Mouse (Mus musculus) intestine, postnatal 0 days (tissue): ENCODE data around the gene Gpatch1. TPM values are rescaled to one million over a fixed set of nuclear protein-coding genes. Genes with fewer than 3 reads are reported as not detected.
"Not testable (repeated sequence)": the region's sequence is repeated elsewhere in the genome, so short reads cannot be mapped to it uniquely, and the experiment has no call there.

Experiments used
- ATAC-seq: fragments of 200-750 bp; cut with Nextera tagmentation; 2 replicates; pipeline ENCODE4 v1.8.0; 2017; ENCODE audit warnings: mild to moderate bottlenecking, moderate TSS enrichment, moderate library complexity
- H3K27ac ChIP-seq: fragments of 300-500 bp; sonication (generic); 2 replicates; pipeline ENCODE4 v1.5.1; 2014; ENCODE audit warnings: mild to moderate bottlenecking, low read depth, low read length, moderate library complexity
- H3K27me3 ChIP-seq: fragments of 300-500 bp; sonication (generic); replicated peaks from 2 replicates; pipeline ENCODE4 v1.6.1; 2014; ENCODE audit warnings: low read length, mixed read lengths; ENCODE audit not compliant: control insufficient read depth, insufficient read depth
- H3K36me3 ChIP-seq: fragments of 300-500 bp; sonication (generic); 2 replicates; pipeline ENCODE4 v1.6.1; 2014; ENCODE audit warnings: mild to moderate bottlenecking, moderate library complexity; ENCODE audit not compliant: control insufficient read depth, insufficient read depth
- H3K4me1 ChIP-seq: fragments of 300-500 bp; sonication (generic); replicated peaks from 2 replicates; pipeline ENCODE4 v1.6.1; 2014; ENCODE audit warnings: antibody characterized with exemption, low read length, mixed read lengths; ENCODE audit not compliant: control insufficient read depth, insufficient read depth
- H3K4me2 ChIP-seq: fragments of 300-500 bp; sonication (generic); replicated peaks from 2 replicates; pipeline ENCODE4 v1.6.1; 2014; ENCODE audit warnings: low read depth, mild to moderate bottlenecking, moderate library complexity
- H3K4me3 ChIP-seq: fragments of 300-500 bp; sonication (generic); 2 replicates; pipeline ENCODE4 v1.5.1; 2014; ENCODE audit warnings: low read depth, low read length
- H3K9ac ChIP-seq: fragments of 300-500 bp; sonication (generic); 2 replicates; pipeline ENCODE4 v1.6.1; 2014; ENCODE audit warnings: mild to moderate bottlenecking, low read depth, low read length
- H3K9me3 ChIP-seq: fragments of 300-500 bp; sonication (generic); 2 replicates; pipeline ENCODE4 v1.6.1; 2016; ENCODE audit warnings: mixed run types; ENCODE audit not compliant: control insufficient read depth
- CTCF ChIP-seq: sonication (generic); IDR thresholded peaks from 2 replicates; pipeline ENCODE4 v1.5.1; 2016; ENCODE audit warnings: low read depth, mild to moderate bottlenecking, control low read depth, antibody characterized with exemption, moderate library complexity
- WGBS: fragments of 180-500 bp; shearing (Covaris S2); extraction: QIAGEN DNeasy Blood & Tissue Kit; methylation state at CpG from one replicate; pipeline ENCODE4 v1.1.7; 2014; 5-methylcytosine and 5-hydroxymethylcytosine counted together
- polyA plus RNA-seq: library from polyadenylated mRNA; unstranded; fragments of >200 nt; fragmentation: Nextera tagmentation; extraction: Ambion mirVana; gene quantifications from 2 replicates; pipeline ENCODE4 v1.2.1, GENCODE M21; 2015

The Gpatch1 gene
- polyA plus RNA-seq, 1 experiment from 2014 or later = 8.6 TPM

DNA sequence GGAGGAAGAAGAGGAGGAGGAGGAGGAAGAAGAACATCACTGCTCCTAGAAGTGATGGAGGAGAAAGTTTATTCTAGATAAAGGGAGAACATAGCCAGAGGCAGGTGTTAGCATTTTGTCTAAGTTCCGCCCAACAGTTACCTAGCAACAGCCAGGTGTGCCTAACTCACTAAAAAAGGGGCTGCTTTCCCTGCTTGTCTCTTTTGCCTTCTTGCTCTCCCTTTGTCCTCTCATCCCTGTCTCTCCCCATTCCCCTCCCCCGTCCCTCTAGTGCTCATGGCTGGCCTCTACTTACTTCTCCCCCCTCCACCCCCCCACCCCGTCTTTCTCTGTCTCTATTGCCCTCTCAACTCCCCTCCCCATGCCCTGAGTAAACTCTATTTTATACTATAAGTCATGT, 3.9 kb upstream of the Gpatch1 start:
- WGBS = 49% methylated on average over 3 of the region's 3 CpGs
- Histone ChIP-seq H3K9ac (no peak overlapping the region), H3K27ac (no peak overlapping the region), H3K4me2 (no peak overlapping the region), H3K36me3 (no peaks in the 10 kb centered on the region), H3K27me3 (no peaks in the 10 kb centered on the region), H3K4me3 (no peak overlapping the region), H3K4me1 (no peaks in the 10 kb centered on the region; the same call in 1 of the 2 replicates), H3K9me3 (no peaks in the 10 kb centered on the region)
- no peak for ATAC-seq
- no peak for TF ChIP-seq CTCF

DNA sequence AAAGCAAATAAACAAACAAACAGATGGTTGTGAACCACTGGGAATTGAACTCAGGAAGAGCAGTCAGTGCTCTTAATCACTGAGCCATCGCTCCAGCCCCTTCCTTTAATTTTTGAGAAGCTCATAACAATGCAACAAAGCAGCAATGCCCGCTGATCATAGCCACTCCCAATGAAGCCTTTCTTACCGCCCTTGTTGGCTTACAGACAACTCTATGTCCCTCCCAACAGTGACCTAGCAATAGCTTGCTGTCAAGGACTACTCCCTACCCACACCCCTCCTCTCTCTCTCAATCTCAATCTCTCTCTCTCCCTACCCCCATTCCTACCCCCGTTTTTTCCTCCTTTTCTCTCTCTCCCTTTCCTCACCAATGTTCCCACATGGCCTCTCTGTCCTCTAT, 1.5 kb upstream of the Gpatch1 start:
- H3K9me3 ChIP-seq = no peaks in the 10 kb centered on the region
- 69% methylated on average over 4 of the region's 4 CpGs for WGBS
- no peaks in the 10 kb centered on the region for H3K27me3 ChIP-seq
- H3K4me2 ChIP-seq = no peak overlapping the region
- H3K4me1 ChIP-seq = no peaks in the 10 kb centered on the region; the same call in 1 of the 2 replicates
- H3K36me3 ChIP-seq = no peaks in the 10 kb centered on the region
- no peak overlapping the region for H3K27ac ChIP-seq
- no peak overlapping the region for H3K9ac ChIP-seq
- no peak for ATAC-seq
- no peak for TF ChIP-seq CTCF
- H3K4me3 ChIP-seq = no peak overlapping the region

GRCm38 (mm10) chr7:35319221-35319620, 981 bp upstream of the Gpatch1 start:
- H3K27ac ChIP-seq, H3K9me3 ChIP-seq, H3K9ac ChIP-seq, H3K4me3 ChIP-seq, H3K27me3 ChIP-seq, H3K4me2 ChIP-seq, H3K4me1 ChIP-seq, H3K36me3 ChIP-seq, ATAC-seq: not testable (repeated sequence)
- WGBS = 37% methylated on average over 3 of the region's 3 CpGs

GRCm38 (mm10) chr7:35314156-35314555, 4.1 kb downstream of the Gpatch1 start:
- H3K36me3 ChIP-seq = peaks cover 12% of the 10 kb centered on the region
- no peak overlapping the region for H3K4me3 ChIP-seq
- no peak overlapping the region for H3K27ac ChIP-seq
- H3K9ac ChIP-seq = no peak overlapping the region
- ATAC-seq = no peak
- H3K4me2 ChIP-seq = no peak overlapping the region
- no peaks in the 10 kb centered on the region for H3K9me3 ChIP-seq
- H3K27me3 ChIP-seq = no peaks in the 10 kb centered on the region
- TF ChIP-seq CTCF = no peak
- H3K4me1 ChIP-seq = no peaks in the 10 kb centered on the region; the same call in 1 of the 2 replicates

GRCm38 (mm10) chr7:35311214-35311613, 7.0 kb downstream of the Gpatch1 start:
- Histone ChIP-seq H3K9ac (no peak overlapping the region), H3K4me1 (no peaks in the 10 kb centered on the region), H3K27me3 (no peaks in the 10 kb centered on the region), H3K4me3 (no peak overlapping the region), H3K4me2 (no peak overlapping the region), H3K9me3 (no peaks in the 10 kb centered on the region), H3K36me3 (peaks cover 39% of the 10 kb centered on the region), H3K27ac (no peak overlapping the region)
- no peak for TF ChIP-seq CTCF
- ATAC-seq = peak; percentile 65
- WGBS = 58% methylated on average over 3 of the region's 3 CpGs

DNA sequence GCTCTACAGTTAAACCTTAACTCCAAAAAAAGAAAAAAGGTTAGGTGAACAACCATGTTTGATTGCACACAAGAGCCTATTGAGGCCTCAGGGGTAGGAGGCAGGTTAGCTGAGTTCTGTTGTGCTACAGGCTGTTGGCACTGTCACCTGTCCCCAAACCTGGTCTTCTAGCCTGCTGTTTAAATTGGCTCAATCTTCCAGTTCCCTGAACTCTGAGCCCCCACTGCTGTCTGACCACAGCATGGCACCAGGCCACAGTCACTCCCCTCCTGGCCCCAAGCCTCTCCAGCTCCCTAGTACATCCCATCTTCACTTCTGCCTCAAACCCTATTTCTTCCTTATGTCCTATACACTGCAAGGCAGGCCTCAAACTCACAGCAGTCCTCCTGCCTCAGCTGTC, 17.4 kb downstream of the Gpatch1 start:
- H3K9ac ChIP-seq = no peak overlapping the region
- H3K36me3 ChIP-seq = peaks cover 59% of the 10 kb centered on the region
- no peak for ATAC-seq
- no peak overlapping the region for H3K4me3 ChIP-seq
- H3K27ac ChIP-seq = no peak overlapping the region
- no peak for TF ChIP-seq CTCF
- H3K9me3 ChIP-seq = no peaks in the 10 kb centered on the region
- H3K27me3 ChIP-seq = no peaks in the 10 kb centered on the region
- no peak overlapping the region for H3K4me2 ChIP-seq
- no peaks in the 10 kb centered on the region for H3K4me1 ChIP-seq

- 64% methylated on average over 8 of the region's 8 CpGs for WGBS
- no peak overlapping the region for H3K4me2 ChIP-seq
Measured at GRCm38 (mm10) chr7:35299656-35300055, 18.6 kb downstream of the Gpatch1 start.

More at GRCm38 (mm10) chr7:35299656-35300055, 18.6 kb downstream of the Gpatch1 start:
- Histone ChIP-seq H3K4me3 (no peak overlapping the region), H3K9ac (no peak overlapping the region), H3K9me3 (no peaks in the 10 kb centered on the region), H3K27ac (no peak overlapping the region), H3K27me3 (no peaks in the 10 kb centered on the region), H3K36me3 (peaks cover 62% of the 10 kb centered on the region), H3K4me1 (no peaks in the 10 kb centered on the region)
- ATAC-seq = no peak
- no peak for TF ChIP-seq CTCF
